30 mouse cellular contexts compared by ENCODE assay signal in the genomic region with DNA sequence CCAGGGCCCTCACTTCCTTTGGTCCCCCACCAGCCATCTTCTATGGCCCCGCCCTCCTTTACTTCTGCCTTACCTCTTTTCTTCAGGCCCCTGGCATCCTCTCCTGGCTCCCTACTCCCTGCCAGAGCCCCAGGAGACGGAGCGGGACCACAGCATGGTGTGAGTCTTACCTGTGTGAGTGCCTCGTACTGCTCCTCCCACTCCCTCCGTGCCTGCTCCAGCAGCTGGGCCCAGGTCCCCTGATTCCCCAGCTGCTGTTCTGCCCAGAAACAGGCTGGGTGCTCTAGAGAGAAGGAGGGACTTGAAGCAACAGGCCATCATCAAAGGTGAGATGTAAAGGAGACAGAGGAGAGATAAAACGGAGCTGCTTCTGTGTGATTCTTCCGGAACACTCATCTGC. TPM values are rescaled to one million over a fixed set of nuclear protein-coding genes. Genes with fewer than 3 reads are reported as not detected.
"Had no signal": no experiment of that assay in that cellular context is flagged by ENCODE, and none has a peak within 500 bp of the region (broad histone marks: within the 10 kb centered on the region; RNA-seq: fewer than 3 reads in every experiment).

No protein-coding gene starts in this region.

- H3K36me3 ChIP-seq: heart, embryonic 13.5 days; heart, embryonic 15.5 days; hindbrain, embryonic 13.5 days; hindbrain, embryonic 15.5 days; kidney, embryonic 15.5 days; limb, embryonic 13.5 days; limb, embryonic 15.5 days; liver, embryonic 12.5 days had no signal

- DNase-seq: gastrocnemius, postnatal 14 days; gastrocnemius, postnatal 36 days; heart, adult 2 months; heart, postnatal 14 days; heart, postnatal 36 days; kidney, adult 11 months; kidney, adult 2 months; kidney, adult 9 months; kidney, postnatal 14 days; kidney, postnatal 36 days; layer of hippocampus, adult 9-11 months; layer of hippocampus, postnatal 36 days; left cerebral cortex, postnatal 4 days had no signal

- H3K4me1 ChIP-seq: hindbrain, embryonic 13.5 days; hindbrain, embryonic 15.5 days; kidney, embryonic 15.5 days; limb, embryonic 13.5 days had no signal

- ATAC-seq: hindbrain, postnatal 0 days; intestine, embryonic 16.5 days; liver, embryonic 12.5 days had no signal

- H3K27me3 ChIP-seq: heart, embryonic 13.5 days; heart, embryonic 15.5 days; hindbrain, embryonic 13.5 days; hindbrain, embryonic 15.5 days; kidney, embryonic 15.5 days; limb, embryonic 13.5 days; limb, embryonic 15.5 days; liver, embryonic 12.5 days had no signal

- H3K9me3 ChIP-seq: heart, embryonic 13.5 days; heart, embryonic 15.5 days; hindbrain, embryonic 15.5 days; kidney, embryonic 15.5 days; limb, embryonic 13.5 days; limb, embryonic 15.5 days had no signal

- H3K9ac ChIP-seq: heart, embryonic 13.5 days; heart, embryonic 15.5 days; hindbrain, embryonic 13.5 days; hindbrain, embryonic 15.5 days; kidney, embryonic 15.5 days; limb, embryonic 13.5 days; limb, embryonic 15.5 days; liver, embryonic 12.5 days; liver, embryonic 14.5 days had no signal

- H3K4me2 ChIP-seq: heart, embryonic 13.5 days; heart, embryonic 15.5 days; hindbrain, embryonic 13.5 days; hindbrain, embryonic 15.5 days; kidney, embryonic 15.5 days; limb, embryonic 13.5 days; limb, embryonic 15.5 days; liver, embryonic 12.5 days had no signal

- H3K4me3 ChIP-seq: heart, adult 2 months; heart, embryonic 13.5 days; heart, embryonic 15.5 days; hindbrain, embryonic 13.5 days; hindbrain, embryonic 15.5 days; kidney, embryonic 15.5 days; limb, embryonic 13.5 days; limb, embryonic 15.5 days; liver, embryonic 12.5 days had no signal

- H3K27ac ChIP-seq: heart, adult 2 months; heart, embryonic 13.5 days; heart, embryonic 15.5 days; hindbrain, embryonic 13.5 days; hindbrain, embryonic 15.5 days; hindbrain, postnatal 0 days; kidney, embryonic 15.5 days; kidney, postnatal 0 days; limb, embryonic 13.5 days; limb, embryonic 15.5 days; liver, embryonic 12.5 days; liver, embryonic 14.5 days had no signal

RNA-seq across cellular contexts. Expression of gene Kif28, which starts 32.4 kb away (rescaled TPM):
- polyA plus RNA-seq: gonadal fat pad, adult 2 months; heart, embryonic 13.5 days; hindbrain, embryonic 11.5 days; hindbrain, embryonic 13.5 days; intestine, embryonic 14.5 days; intestine, embryonic 16.5 days; kidney, adult 2 months; kidney, embryonic 15.5 days; kidney, postnatal 0 days; large intestine, adult 2 months; limb, embryonic 13.5 days; liver, adult 2 months; liver, embryonic 12.5 days had no signal
